Mouse (Mus musculus) midbrain, embryonic 14.5 days (tissue): ENCODE results near the gene Abtb1. TPM values are rescaled to one million over a fixed set of nuclear protein-coding genes. Genes with fewer than 3 reads are reported as not detected.
A peak's percentile ranks its signal among the peaks of the same experiment; 100 is the strongest.

Experiments
- ATAC-seq: fragments of 200-750 bp; cut with Nextera tagmentation; 2 replicates; pipeline ENCODE4 v1.8.0; 2017; ENCODE audit warnings: moderate number of reproducible peaks, moderate library complexity; ENCODE audit not compliant: low FRiP score, low TSS enrichment
- DNase-seq: peaks from one replicate; pipeline ENCODE4 v3.0.0-alpha.2; 2015
- H3K27ac ChIP-seq: fragments of 300-500 bp; sonication (generic); replicated peaks from 2 replicates; pipeline ENCODE4 v1.5.1; 2014; ENCODE audit warnings: mild to moderate bottlenecking, low read depth, low read length, moderate library complexity
- H3K27me3 ChIP-seq: fragments of 300-500 bp; sonication (generic); 2 replicates; pipeline ENCODE4 v1.6.1; 2014; ENCODE audit warnings: low read length, control low read depth, mixed read lengths; ENCODE audit not compliant: control insufficient read depth, insufficient read depth
- H3K36me3 ChIP-seq: fragments of 300-500 bp; sonication (generic); 2 replicates; pipeline ENCODE4 v1.6.1; 2014; ENCODE audit warnings: low read length, control low read depth; ENCODE audit not compliant: control insufficient read depth, insufficient read depth
- H3K4me1 ChIP-seq: fragments of 300-500 bp; sonication (generic); 2 replicates; pipeline ENCODE4 v1.6.1; 2014; ENCODE audit warnings: mild to moderate bottlenecking, antibody characterized with exemption, low read length, control low read depth; ENCODE audit not compliant: control insufficient read depth, insufficient read depth
- H3K4me2 ChIP-seq: fragments of 300-500 bp; sonication (generic); 2 replicates; pipeline ENCODE4 v1.6.1; 2014; ENCODE audit warnings: mild to moderate bottlenecking, low read length, moderate library complexity
- H3K4me3 ChIP-seq: fragments of 300-500 bp; sonication (generic); replicated peaks from 2 replicates; pipeline ENCODE4 v1.5.1; 2014; ENCODE audit warnings: low read depth, low read length
- H3K9ac ChIP-seq: fragments of 300-500 bp; sonication (generic); replicated peaks from 2 replicates; pipeline ENCODE4 v1.6.1; 2014; ENCODE audit warnings: mild to moderate bottlenecking, low read length, moderate library complexity
- H3K9me3 ChIP-seq: fragments of 300-500 bp; sonication (generic); 2 replicates; pipeline ENCODE4 v1.6.1; 2016; ENCODE audit warnings: low read length, control low read depth, mixed read lengths; ENCODE audit not compliant: control insufficient read depth
- WGBS: fragments of 180-500 bp; shearing (Covaris S2); extraction: QIAGEN DNeasy Blood & Tissue Kit; methylation state at CpG from one replicate; pipeline ENCODE4 v1.1.7; 2014; 5-methylcytosine and 5-hydroxymethylcytosine counted together
- polyA plus RNA-seq: library from polyadenylated mRNA; unstranded; fragments of >200 nt; fragmentation: Nextera tagmentation; extraction: Ambion mirVana; gene quantifications from 2 replicates; pipeline ENCODE4 v1.2.1, GENCODE M21; 2014

The Abtb1 gene
- polyA plus RNA-seq, 1 experiment from 2014 or later: 30.1 TPM

DNA sequence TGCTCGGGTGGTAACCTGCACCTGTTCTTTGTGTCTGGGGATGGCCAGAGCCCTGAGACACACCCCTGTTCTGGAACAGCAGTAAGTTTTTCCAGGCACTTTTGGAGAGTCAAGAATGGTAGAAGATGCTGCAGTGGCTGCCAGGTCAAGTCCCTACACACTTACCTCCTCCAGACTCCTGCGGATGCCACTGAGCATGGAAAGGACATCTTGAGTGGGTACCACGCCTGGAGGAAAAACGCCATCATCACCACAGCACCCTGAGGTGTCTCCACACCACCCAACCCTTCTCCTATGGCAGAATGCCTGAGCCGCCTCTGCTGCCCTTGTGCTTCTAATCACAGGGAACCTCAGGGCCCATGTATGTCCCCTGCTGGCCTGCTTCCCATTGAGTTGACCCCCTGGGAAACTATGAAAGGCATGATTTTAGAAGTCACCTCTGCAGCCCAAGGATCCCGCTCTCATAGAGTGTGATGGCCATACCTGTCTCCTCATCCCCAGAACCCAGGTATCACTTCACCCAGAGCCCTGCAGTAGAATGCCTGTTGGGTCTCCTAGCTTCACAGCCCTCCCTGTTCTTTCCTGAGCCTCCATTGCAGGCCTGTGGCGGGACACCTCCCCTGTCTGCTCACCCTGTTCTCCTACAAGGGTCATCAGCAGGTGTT is 3.2 kb upstream of the Abtb1 start:
- H3K4me2 ChIP-seq: no peak overlapping the region
- no peak overlapping the region for H3K4me3 ChIP-seq
- WGBS: 87% methylated on average over 7 of the region's 7 CpGs
- H3K9me3 ChIP-seq: no peaks in the 10 kb centered on the region
- H3K9ac ChIP-seq: no peak overlapping the region
- peaks cover 68% of the 10 kb centered on the region for H3K36me3 ChIP-seq
- H3K27me3 ChIP-seq: no peaks in the 10 kb centered on the region
- DNase-seq: no peak
- no peak overlapping the region for H3K27ac ChIP-seq
- peaks cover 10% of the 10 kb centered on the region for H3K4me1 ChIP-seq
- no peak for ATAC-seq

GRCm38 (mm10) chr6:88843781-88844725 is 2.3 kb upstream of the Abtb1 start:
- H3K27ac ChIP-seq: no peak overlapping the region
- peaks cover 64% of the 10 kb centered on the region for H3K36me3 ChIP-seq
- H3K4me2 ChIP-seq: no peak overlapping the region
- no peak for ATAC-seq
- H3K27me3 ChIP-seq: no peaks in the 10 kb centered on the region
- H3K4me3 ChIP-seq: no peak overlapping the region
- peaks cover 10% of the 10 kb centered on the region for H3K4me1 ChIP-seq
- WGBS: 74% methylated on average over 9 of the region's 9 CpGs
- no peaks in the 10 kb centered on the region for H3K9me3 ChIP-seq
- DNase-seq: no peak
- no peak overlapping the region for H3K9ac ChIP-seq

DNA sequence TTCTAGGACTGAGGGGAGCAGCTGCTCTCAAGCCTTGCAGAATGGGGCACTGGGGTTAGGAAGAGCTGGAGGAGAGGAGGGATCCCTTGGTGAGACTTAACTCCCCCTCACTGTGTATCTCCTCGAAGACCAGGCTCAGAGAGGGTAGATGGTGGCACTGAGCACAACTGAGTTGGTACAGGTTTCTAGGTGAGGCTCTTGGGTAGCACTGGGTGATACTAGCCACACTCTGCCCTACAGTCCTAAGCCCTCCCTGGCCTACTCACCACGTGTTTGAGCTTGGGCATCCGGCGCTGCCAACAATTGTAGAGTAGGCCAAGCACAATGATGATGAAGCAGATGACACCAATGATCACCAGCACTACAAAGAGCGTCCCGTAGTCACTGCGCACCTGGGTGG is 1.5 kb upstream of the Abtb1 start:
- no peaks in the 10 kb centered on the region for H3K9me3 ChIP-seq
- H3K9ac ChIP-seq: no peak overlapping the region
- no peak overlapping the region for H3K4me3 ChIP-seq
- H3K4me2 ChIP-seq: peak overlapping the region; percentile 88
- DNase-seq (peak; percentile 16), ATAC-seq (no peak)
- H3K4me1 ChIP-seq: peaks cover 10% of the 10 kb centered on the region
- H3K27ac ChIP-seq: peak overlapping the region; percentile 84; the same call in 1 of the 2 replicates
- WGBS: 68% methylated on average over 7 of the region's 7 CpGs
- H3K36me3 ChIP-seq: peaks cover 64% of the 10 kb centered on the region
- no peaks in the 10 kb centered on the region for H3K27me3 ChIP-seq

DNA sequence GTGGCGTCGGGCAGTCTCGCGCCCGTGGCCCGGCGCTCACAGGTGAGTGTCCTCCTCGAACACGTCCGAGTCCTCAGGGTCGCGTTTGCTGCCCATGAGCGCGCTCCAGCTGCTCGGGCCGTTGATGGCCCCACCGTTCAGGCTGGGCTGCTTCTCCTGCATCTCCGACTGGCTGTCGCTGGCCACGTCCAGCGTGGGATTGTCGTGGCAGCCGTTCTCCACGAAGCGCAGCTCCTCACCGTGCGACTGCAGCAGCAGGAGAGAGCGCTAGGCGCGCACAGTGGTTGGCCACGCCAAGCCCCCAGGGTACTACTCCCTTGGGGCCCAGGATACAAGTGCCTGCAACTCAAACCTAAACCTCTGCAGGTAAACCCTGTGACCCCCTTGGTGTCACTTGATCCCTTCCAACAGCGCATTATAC is 957 bp upstream of the Abtb1 start:
- peak overlapping the region; percentile 74 for H3K4me3 ChIP-seq
- peak overlapping the region; percentile 52 for H3K9ac ChIP-seq
- no peaks in the 10 kb centered on the region for H3K27me3 ChIP-seq
- WGBS: under 1% methylated on average over 32 of the region's 32 CpGs
- peak overlapping the region; percentile 88 for H3K4me2 ChIP-seq
- H3K4me1 ChIP-seq: peaks cover 10% of the 10 kb centered on the region
- H3K9me3 ChIP-seq: no peaks in the 10 kb centered on the region
- H3K36me3 ChIP-seq: peaks cover 64% of the 10 kb centered on the region
- peak overlapping the region; percentile 84 for H3K27ac ChIP-seq
- DNase-seq: no peak
- no peak for ATAC-seq

DNA sequence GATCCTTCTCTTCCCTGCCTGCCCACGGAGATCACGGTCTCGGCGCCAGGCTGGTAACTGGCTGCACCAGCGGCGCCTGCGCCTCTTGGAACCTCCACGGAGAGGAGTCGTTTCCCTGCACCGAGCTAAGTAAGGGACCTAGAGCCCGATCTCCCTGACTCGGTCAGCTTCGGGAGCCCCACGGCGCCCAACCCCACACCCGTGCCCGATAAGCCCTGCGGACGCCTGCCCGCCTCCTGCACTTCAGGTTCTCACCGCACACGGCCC is 337 bp downstream of the Abtb1 start:
- peaks cover 10% of the 10 kb centered on the region for H3K4me1 ChIP-seq
- H3K4me3 ChIP-seq: peak overlapping the region; percentile 74
- H3K27me3 ChIP-seq: no peaks in the 10 kb centered on the region
- ATAC-seq (peak; percentile 19), DNase-seq (no peak)
- no peaks in the 10 kb centered on the region for H3K9me3 ChIP-seq
- peak overlapping the region; percentile 88 for H3K4me2 ChIP-seq
- peak overlapping the region; percentile 84 for H3K27ac ChIP-seq
- H3K9ac ChIP-seq: peak overlapping the region; percentile 74
- peaks cover 64% of the 10 kb centered on the region for H3K36me3 ChIP-seq
- under 1% methylated on average over 22 of the region's 22 CpGs for WGBS

- peaks cover 10% of the 10 kb centered on the region for H3K4me1 ChIP-seq
- peak overlapping the region; percentile 74 for H3K9ac ChIP-seq
- peak overlapping the region; percentile 88 for H3K4me2 ChIP-seq
- peaks cover 64% of the 10 kb centered on the region for H3K36me3 ChIP-seq
- ATAC-seq: no peak
- H3K9me3 ChIP-seq: no peaks in the 10 kb centered on the region
- 54% methylated on average over 9 of the region's 9 CpGs for WGBS
- H3K27ac ChIP-seq: peak overlapping the region; percentile 84
- DNase-seq: no peak
- H3K27me3 ChIP-seq: no peaks in the 10 kb centered on the region
- peak overlapping the region; percentile 74 for H3K4me3 ChIP-seq
These were observed 832 bp downstream of the Abtb1 start for GRCm38 (mm10) chr6:88840791-88841513.

GRCm38 (mm10) chr6:88840211-88840610 is 1.6 kb downstream of the Abtb1 start:
- Histone ChIP-seq H3K27me3 (no peaks in the 10 kb centered on the region), H3K4me3 (no peak overlapping the region), H3K27ac (no peak overlapping the region), H3K9ac (peak overlapping the region; percentile 74; the same call in 1 of the 2 replicates), H3K4me1 (peaks cover 10% of the 10 kb centered on the region), H3K9me3 (no peaks in the 10 kb centered on the region), H3K4me2 (peak overlapping the region; percentile 88), H3K36me3 (peaks cover 63% of the 10 kb centered on the region)
- ATAC-seq (no peak), DNase-seq (no peak)
- WGBS: 66% methylated on average over 3 of the region's 3 CpGs

DNA sequence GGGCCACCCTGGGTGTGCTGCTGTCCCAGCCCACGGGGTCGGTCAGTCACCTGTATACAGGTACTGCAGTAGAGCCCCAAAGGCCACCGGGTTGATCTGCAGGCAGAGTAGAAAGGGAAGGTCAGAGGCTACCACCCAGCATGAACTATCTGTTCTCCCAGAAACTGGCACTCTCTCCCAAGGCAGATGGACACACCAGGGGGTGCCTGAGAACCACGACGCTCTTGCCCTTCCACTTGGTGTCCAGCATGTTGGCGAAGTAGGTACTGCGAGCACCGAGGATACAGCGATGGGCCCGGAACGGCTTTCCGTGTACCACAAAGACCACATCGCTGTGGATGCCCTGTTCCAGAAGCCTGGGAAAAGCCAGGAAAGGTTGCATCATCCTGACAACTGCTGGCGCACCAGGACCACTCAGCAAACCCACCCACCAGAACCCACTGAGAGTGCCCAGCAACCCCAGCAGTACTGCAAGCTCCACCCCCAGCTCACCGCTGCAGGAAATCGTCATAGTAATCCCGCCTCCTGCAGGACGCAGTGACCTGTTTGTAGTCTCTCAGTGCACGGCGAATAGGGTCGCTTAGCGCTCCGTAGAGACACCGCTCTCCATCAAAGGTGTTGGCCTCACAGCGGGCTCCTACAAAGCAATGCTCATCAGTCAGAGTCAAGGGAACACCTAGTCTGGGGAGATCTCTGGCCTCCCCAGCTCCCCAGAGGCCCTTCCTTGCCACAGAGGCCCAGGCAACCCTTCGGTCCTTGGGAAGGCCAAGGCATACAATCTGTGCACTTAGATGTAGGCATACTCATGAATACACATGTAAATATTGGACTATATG is 2.4 kb downstream of the Abtb1 start:
- no peak for DNase-seq
- no peak overlapping the region for H3K4me3 ChIP-seq
- peaks cover 57% of the 10 kb centered on the region for H3K36me3 ChIP-seq
- no peaks in the 10 kb centered on the region for H3K27me3 ChIP-seq
- H3K9ac ChIP-seq: no peak overlapping the region
- 84% methylated on average over 26 of the region's 26 CpGs for WGBS
- H3K27ac ChIP-seq: no peak overlapping the region
- peaks cover 10% of the 10 kb centered on the region for H3K4me1 ChIP-seq
- no peaks in the 10 kb centered on the region for H3K9me3 ChIP-seq
- no peak overlapping the region for H3K4me2 ChIP-seq
- ATAC-seq: no peak
